Mouse (Mus musculus) liver, embryonic 14.5 days (tissue): Measurements from ENCODE around the gene Rasgrp3.
"Not testable (repeated sequence)": the region's sequence is repeated elsewhere in the genome, so short reads cannot be mapped to it uniquely, and the experiment has no call there.

ENCODE experiments used
- CTCF ChIP-seq: IDR thresholded peaks from 2 replicates; pipeline ENCODE4 v1.5.1; 2016; ENCODE audit warnings: antibody characterized with exemption, low read depth, control low read depth
- EP300 ChIP-seq: IDR thresholded peaks from 2 replicates; pipeline ENCODE4 v1.6.1; 2016; ENCODE audit warnings: antibody characterized with exemption, low read depth

DNA sequence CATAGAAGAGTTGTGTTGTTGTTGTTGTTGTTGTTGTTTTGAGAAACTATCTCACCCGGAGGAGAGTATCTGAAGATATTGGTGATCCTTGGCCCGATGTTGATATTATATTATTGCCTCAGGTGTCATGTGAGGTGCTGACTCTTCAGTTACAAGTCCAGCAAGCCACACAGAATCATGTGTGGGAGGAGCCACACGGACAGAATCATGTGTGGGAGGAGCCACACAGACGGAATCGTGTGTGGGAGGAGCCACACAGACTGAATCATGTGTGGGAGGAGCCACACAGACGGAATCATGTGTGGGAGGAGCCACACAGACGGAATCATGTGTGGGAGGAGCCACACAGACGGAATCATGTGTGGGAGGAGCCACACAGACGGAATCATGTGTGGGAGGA lies 20.4 kb downstream of the Rasgrp3 start:
- not testable (repeated sequence) for TF ChIP-seq CTCF, EP300
